Mouse (Mus musculus): ENCODE measurements at regions not wholly inside any gene's neighbourhood (a gene's known extent, or its start where the extent isn't known, plus 50 kb on each side); places are given as distances from the start of the nearest gene placed in this dataset.

- no peak for DNase-seq
Measured at GRCm38 (mm10) chr2:74981856-74982255, 156.3 kb downstream of the Mtx2 start.

- DNase-seq, result no peak
Measured at GRCm38 (mm10) chr2:74993802-74994201, 168.2 kb downstream of the Mtx2 start.

GRCm38 (mm10) chr2:74994998-74995397, 169.4 kb downstream of the Mtx2 start:
- no peak for DNase-seq

GRCm38 (mm10) chr2:74997736-74998135, 172.1 kb downstream of the Mtx2 start:
- DNase-seq, result no peak

DNA sequence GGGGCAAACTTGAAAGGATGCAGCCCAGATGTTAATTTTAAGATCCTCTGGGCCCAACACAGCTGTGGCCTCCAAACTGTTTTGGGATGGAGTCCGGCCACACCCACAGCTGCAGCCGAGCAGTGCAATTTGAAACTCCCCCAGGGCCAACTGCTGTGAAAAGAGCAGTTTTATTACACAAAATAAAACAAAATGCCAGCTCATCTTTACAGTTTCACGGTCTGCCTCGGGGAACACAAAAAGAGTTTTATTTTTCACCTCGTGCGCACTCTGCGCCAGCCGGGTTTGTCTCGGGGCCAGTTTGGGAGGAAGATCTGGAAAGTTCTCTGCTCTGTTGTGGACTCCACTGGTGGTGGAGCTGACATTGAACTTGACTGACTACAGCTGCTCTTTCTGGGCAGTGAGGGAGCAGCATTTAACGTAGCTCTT, 174.8 kb downstream of the Mtx2 start:
- no peak for DNase-seq

DNA sequence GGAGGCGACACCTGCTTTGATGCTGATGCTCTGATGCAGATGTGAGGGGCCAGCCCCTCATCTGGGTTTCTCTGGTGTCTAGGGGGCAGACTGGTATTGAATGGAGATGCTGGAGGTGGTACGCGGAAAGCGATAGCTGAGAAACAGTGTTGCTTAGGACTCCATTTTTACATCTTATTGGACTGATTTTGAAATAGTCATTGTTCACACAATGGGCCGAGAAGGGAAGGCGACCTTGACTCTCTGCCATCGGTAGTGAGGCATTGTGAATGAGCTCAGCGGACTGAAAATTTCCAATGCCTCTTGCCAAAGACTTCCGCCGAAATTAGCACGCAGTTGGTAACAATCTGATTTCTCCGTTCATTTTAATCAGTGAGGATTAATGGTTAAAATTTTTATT, 177.0 kb downstream of the Mtx2 start:
- no peak for DNase-seq

GRCm38 (mm10) chr2:75008116-75008515, 182.5 kb downstream of the Mtx2 start:
- no peak for DNase-seq

- DNase-seq, result no peak
Measured at GRCm38 (mm10) chr2:75010647-75011046, 185.0 kb downstream of the Mtx2 start.

DNA sequence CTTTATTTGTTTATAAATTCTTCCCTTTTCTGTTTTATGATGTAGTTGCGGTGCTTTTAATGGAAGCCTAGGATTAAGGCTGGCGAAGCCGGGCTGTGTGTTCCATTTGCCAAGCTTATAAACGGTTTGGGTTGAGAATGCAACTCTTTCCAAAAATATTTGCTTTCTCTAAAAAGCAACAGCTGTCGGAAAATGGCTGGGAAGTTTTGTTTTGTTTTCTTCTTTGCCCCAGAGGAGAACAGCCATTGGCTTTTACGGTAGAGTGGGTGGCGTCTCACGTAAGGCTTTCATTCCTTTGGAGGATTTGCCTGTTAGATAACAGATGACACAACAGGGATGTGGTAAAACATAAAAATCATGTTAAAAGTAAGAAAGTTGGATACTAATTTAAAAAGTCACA, 186.4 kb downstream of the Mtx2 start:
- no peak for DNase-seq

DNA sequence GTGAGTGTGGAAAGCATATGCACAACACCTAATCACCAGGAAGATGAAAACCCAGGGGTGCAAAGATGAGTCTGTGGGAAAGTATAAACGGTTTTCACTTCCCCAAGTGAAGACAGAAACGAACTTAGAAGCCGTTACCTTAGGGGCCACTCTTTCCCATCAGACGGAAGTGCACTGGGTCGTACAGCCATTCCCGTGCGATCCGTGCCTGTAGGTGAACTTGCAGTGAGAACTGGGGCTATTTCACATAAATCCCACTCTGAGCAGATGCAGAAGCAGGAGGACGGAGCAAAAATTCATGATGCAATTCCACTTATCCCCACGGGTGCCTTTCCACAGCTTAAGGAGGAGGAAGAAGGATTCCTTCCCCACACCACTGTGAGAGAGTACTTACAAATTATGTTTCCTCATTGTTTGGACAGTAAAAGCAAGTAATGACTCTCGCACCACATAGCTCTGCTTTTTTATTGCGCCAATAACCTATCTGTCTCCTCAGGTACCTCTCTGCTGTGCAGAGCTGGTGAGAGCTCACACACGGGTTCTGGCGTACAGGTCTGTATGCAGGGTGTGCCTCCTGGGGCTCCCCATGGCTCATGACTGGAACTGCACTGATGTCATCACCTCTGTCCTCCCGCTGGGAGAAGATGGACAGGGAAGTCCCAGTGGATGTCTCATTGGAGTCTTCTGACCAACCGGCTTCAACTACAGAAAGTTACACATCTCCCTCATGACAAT, 189.6 kb downstream of the Mtx2 start:
- DNase-seq, result no peak

DNA sequence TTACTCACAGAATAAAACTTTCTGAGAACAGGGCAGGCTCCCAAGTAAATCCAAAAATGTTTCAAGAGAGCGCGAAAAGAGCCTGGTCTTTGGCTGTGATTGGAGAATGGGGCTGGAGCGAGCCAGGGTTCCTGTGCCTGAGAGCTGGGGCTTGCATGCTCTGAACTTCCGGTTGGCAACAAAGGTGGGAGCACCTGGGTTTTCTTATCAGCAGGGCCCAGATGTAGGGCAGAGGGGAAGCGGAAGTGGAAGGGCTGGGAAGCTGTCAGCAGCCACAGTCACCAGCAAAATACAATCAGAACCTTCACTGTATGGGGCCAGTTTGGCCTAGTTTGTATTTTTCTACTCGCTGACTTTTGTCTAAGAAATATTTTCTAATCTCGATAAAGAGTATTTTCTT, 193.9 kb downstream of the Mtx2 start:
- DNase-seq, result peak; percentile 72

DNA sequence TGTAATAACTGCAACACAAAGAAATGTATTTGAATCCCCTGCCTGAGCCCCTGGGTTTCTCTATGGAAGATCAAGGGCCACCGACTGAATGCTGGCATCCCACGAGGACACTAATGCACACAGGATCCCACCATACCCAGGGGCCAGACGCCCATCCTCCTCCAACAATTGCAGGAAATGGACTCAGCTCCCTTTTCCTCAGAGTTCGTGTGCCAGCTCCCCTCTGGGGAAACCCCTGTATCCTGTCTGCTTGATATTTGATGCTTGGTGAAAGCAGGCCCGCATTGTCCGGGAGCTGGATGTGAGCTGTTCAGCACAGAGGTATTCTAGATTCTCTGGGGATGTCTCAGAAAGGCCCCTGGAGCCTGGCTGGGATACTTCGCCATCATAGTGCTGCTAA, 196.0 kb downstream of the Mtx2 start:
- DNase-seq, result no peak

- no peak for DNase-seq
Measured at GRCm38 (mm10) chr2:75028151-75028550, 202.5 kb downstream of the Mtx2 start.

DNA sequence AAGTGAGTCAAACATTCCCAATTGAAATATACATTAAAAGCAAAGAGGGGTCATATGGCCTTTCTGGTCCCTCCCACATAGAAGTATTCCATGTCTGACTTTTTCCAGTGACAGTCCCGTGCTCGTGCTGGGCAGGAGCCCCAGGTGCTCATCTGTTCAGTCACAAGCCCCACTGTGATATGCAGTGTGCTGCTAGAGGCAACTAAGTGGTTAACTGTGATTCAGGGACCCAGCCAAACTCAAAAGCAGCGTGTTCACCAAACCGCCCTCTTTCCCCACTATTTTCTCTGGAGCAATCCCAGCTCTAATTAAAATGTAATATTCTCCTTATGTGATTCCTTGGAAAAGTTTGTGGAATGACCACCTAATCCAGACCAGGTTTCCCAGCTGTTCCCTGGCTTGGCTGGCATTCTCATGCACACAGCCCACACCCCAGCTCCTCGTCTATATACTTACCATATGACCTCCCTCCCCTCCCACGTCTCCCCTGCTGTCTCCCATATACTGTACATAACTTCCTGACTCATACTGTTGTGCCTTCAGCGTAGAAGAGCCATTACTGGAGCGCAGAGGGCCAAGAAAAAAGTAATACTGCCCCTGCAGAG, 203.6 kb downstream of the Mtx2 start:
- DNase-seq, result no peak

GRCm38 (mm10) chr2:75034708-75035107, 209.1 kb downstream of the Mtx2 start:
- no peak for DNase-seq

DNA sequence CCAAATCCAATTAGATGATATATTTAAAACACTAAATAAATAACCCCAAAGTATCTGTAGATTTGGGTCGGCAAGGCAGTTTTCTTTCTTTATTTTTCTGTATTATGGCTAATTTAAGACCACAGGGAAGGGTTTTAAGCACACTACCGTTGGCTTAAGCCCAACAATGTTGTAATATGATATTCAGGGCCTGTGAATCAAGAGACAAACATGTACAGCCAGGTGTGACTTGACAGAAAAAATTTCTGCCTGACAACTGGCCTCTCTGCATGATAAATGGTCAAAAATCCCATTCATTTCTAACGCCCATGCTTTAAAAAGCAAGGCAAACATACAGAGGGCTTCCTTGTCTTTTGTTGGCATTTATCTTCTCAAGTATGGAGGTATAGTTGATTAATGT, 213.5 kb downstream of the Mtx2 start:
- DNase-seq, result no peak

DNA sequence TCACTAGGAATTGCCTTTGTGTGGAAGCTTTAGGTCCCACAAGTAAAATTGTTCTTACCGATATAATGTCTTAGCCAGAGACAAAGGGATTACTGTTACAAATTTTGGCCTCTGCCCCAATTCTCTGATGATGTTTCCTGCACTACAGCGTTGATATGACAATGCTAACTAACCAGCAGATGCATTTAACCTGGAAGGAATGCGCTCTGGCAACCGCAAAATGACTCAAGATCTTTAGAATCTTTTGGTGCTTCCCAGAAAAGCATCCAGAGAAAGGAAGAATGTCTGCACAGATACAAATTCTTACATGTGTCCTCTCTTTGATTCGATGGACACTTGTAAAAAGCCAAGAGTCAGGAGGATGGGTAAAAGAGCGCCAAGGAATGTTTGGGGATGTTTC, 221.3 kb downstream of the Mtx2 start:
- DNase-seq, result no peak

DNA sequence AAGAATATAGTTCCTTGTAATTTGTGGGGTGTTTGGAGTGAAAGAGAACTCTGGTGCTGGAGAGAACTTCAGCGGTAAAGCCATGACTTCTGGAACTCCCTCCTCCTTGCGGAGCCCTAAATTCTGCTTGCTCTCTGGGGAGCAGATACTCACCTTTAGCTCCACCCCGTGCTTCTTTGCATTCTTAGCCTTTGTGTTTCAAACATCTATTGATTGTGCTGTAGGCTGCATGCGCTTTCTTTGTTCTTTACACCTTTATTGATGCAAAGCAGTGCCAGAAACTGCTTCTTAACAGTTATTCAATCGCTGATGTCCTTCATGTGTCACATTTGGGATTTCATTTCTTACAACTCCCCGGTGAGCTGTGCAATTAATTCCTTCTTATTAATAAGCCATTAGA, 222.5 kb downstream of the Mtx2 start:
- no peak for DNase-seq

GRCm38 (mm10) chr2:75054474-75055186, 229.0 kb downstream of the Mtx2 start:
- peak; percentile 63 for DNase-seq

GRCm38 (mm10) chr2:75055187-75055543, 229.6 kb downstream of the Mtx2 start:
- peak; percentile 74 for DNase-seq

GRCm38 (mm10) chr2:75061009-75061408, 235.4 kb downstream of the Mtx2 start:
- no peak for DNase-seq

DNA sequence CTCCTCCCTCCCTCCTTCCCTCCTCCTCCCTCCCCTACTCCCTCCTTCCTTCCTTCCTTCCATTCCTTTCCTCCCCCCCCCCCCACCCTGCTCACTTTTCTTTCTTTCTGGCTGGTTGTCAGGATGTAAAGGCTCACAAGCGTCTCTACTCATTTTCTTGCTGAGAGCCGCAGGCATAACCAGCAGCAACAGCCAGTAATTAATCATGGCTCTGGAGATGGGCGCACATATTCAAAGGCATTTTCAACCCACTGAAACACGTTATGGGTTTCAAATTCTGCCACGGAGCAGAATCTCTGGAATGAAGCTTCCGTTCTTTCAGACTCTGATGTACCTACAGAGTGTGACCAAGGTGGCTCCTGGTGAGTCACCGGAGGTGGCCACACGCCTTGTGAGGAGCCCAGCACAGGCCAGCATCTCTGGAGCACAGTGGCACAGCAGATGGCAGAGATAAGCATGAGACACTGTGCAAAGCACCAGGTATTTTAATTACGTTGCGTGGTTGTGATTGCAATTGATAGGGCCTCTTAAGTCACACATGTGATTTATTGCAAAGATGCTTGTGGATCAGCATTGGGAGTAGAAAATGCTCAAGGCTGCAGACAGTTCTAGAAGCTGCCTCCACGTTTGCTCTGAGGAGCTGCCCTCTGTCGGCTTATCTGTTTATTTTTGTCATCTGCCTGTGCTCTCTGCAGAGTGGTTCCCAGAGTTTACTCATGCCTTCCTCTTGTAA, 236.0 kb downstream of the Mtx2 start:
- no peak for DNase-seq

DNA sequence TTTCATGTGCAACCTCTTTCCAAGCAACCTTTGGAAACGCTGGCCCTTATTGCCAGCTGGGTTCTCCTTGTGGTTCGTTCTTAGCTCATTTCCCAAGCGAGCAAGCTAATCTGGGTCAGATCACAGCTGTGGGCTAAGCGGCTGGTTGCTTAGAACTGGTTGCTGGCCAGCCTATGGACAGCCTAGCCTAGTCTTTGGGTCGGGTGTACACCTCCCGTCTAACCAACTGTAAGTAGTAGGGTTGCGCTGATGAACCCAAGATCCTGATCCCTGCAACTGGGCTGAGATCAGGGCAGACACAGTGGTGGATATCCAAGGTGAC, 236.5 kb downstream of the Mtx2 start:
- DNase-seq, result no peak

Measured in thymus, postnatal 4 days (tissue).